Mouse (Mus musculus): ENCODE results near the gene Syp.

Gene Syp

DNA sequence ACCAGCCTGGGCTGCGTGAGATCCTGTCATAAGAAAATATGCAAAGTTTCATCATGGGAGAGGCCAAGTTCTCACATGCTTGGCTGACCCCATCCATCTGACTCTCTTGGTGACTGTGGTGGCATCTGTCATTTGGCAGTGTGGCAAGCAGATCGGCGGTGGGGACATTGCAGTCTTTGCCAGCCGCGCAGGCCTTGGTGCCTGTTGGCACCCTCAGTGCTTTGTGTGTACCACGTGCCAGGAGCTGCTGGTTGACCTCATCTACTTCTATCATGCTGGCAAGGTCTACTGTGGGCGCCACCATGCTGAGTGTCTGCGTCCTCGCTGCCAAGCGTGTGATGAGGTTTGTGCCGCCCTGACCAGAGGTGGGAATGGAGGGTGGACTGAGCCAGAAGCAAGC, 26.5 kb downstream of the Syp start:
- DNase-seq, result peak; percentile 54

DNA sequence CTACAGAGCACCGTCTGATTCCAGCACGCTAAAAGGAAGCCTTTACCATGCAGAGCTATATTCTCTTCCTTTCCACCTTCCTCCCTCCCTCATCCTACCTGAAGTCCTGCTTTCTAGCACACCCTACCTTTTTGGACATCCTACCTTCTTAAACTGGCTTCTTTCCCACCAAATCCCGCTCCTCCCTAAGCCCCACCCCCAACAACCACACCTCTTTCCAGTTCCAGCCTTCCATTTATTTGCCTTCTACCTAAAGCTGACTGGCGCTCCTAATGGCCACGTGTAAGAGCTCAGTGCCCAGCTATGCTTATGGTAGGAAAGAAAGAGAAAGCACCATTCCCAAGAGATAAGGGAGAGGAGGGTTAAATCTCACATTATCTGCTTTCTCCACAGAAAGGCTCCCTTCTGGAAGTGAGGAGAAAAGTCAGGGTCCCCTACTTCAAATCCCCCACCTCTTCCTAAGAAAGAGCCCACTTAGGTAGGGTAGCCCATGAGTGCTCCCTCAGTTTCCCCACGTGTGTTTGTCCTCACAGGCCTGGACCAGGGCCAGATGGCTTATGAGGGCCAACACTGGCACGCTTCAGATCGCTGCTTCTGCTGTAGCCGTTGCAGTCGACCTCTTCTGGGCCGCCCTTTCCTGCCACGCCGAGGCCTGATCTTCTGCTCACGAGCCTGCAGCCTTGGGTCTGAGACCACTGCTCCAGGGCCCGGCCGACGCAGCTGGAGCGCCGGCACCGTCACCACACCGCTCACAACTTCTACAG, 27.6 kb downstream of the Syp start:
- no peak for DNase-seq

DNA sequence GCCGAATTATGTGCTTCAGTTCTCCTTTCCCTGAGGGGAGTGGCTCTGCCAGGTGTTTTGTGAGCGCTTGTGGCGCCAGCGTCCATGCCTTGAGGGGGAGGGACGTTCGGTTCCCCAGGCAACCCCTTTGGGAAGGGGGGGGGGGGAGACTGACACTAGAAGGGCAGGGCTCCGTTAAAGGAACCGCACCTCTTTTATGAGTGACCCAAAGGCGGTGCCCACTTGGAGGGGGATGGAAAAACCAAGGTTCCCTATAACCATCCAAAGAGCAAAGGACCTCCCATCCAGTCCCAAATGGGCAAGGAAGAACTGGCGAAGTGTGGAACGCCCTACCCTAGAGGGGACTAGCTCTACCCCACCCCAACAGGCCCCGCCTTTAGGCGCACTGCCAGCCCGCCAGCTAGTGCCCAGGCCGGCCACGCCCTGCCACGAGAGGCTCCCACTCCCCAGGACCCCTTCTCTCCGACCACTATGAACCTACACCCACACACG, 32.2 kb downstream of the Syp start:
- DNase-seq, result peak; percentile 28

DNA sequence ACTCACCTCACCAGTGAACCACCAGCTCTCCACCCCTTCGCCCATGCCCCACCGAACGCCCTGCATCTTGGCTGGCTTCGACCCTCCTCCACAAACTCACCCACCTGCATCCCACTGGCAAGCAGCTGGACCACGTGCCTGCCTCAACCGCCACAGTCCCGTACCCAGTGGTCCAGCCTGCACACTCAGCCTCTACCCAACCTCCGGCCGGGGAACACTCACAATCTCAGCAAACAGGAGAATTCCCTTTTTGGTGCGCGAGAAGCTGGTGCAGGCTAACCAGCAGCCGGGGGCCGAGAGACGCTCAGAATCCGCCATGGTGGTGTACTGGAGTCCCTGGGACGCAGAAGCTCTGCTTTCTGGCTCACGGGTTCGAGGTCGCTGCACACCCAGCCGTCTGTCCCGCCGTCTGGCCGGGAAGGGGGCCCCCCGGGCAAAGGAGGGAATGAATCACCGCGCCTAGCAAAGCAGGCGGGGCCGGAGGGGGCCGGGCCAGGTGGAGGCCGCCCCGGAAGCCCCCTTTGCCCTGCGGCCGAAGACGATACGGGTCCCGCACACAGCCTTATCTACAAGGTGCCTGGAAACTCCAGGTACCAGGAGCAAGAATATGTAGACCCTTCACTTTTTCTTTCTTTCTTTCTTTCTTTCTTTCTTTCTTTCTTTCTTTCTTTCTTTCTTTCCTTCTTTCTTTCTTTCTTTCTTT, 32.8 kb downstream of the Syp start, which contains the start of gene Plp2:
Plp2 (minus strand) TSS at position 470 of the 703 bp plus-strand sequence.
- DNase-seq, result no peak

- DNase-seq, result no peak
These were observed 34.5 kb downstream of the Syp start for GRCm38 (mm10) chrX:7672739-7673138.

- DNase-seq, result no peak
These were observed 35.5 kb downstream of the Syp start for GRCm38 (mm10) chrX:7673578-7674281.

DNA sequence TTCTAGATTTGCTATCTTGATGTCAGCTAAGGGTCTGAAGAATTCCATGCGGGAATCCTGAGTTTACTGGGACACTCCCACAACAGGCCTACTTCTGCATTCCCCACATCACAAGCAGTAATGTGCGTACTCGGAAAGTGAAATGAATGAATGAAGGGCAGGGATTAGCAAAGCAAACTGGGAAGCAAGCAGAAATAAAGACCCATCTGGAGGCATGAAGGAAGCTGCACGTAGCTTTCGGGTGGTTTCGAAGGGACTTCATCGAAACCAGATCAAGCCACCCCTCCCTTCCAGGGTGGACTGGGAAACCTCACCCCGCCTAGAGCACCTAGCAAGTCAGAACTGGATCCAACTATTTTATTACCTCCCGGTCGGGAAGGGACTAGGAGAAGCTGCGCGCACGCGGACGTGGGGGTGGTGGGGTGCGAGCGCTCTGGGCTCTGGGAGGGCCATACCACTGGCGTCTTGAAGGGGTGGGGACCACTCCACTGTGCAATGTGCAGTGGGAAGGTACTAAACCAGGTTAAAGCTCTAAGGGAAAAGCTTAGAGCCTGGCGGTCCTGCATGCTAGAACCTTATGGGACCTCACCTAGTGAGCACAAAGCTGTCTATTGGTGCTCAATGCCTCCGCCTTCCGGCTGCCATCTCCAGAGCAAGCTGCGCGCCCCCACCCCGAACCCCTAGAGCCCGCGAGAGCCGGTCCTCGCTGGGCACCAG, 36.2 kb downstream of the Syp start:
- DNase-seq, result no peak

DNA sequence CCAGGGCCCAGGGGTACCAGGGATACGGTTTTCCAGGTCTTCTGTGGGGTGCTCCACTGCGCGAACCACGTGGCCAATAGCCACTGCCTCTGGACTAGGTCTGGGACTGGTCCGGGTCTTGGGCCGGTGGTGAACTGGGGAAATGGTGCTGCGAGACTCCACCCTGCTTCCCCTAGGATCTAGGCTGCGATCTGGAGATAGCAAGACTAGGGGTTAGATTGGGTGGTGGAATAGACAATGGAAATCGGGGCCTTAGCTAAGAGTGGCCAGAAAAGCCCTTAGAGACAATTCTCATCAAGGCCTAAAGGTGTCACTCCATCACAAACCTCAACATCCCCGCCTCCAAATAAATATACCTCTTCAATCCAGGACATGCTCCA, 36.7 kb downstream of the Syp start:
- no peak for DNase-seq

DNA sequence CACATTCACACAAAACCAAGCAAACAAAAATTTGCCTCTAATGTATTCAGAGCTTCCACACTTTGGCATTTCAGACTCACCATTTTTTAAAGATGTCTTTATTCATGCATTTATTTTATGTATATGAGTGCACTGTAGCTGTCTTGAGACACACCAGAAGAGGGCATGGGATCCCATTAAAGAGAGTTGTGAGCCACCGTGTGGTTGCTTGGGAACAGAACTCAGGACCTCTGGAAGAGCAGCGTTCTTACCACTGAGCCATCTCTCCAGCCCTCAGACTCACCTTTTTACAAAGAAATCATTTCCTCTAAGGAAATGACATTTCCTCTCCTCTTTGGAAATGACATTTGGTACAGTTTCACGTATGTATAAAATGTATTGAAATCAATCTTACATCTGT, 40.7 kb downstream of the Syp start:
- no peak for DNase-seq

GRCm38 (mm10) chrX:7679405-7680056, 41.3 kb downstream of the Syp start:
- DNase-seq, result peak; percentile 86

DNA sequence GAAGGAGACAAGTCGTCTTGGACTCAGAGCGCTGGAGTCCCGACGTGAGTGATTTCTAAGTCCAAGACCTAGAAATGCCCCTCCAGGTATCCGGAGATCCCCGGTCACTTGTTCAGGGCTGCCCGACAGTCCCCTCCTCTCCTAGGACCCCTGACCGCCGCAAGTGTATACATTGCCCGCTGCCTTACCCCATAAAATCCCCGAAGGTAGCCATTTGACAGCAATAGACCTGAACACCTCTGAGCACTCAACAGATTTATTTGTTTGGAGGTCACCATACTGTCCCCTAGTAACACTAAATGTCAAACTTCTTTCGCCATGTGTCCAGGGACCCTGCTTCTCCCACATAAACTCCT, 41.8 kb downstream of the Syp start:
- DNase-seq, result no peak

DNA sequence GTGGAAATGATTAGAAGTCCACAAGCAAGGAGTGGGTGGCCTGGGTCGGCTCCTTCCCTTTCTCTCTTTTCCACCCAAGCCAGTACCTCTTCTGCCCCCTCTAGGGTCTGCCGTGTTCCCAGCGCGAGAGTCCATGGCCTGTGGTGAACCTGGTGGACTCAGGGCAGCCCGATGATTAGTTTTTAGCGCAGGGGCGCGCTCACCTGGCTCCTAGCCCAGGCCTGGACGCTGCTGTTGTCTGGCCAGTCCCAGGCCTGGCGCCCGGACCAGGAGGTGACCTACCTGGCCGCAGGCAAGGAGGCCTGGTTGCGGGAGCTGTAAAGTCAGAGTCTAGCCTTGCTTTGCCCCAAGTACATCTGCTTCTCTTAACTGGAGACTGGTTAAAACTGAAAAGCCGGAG, 42.6 kb downstream of the Syp start, which contains the start of gene Magix:
Magix (minus strand) TSS at position 388 of the 400 bp plus-strand sequence.
- DNase-seq, result peak; percentile 40

GRCm38 (mm10) chrX:7688321-7688720, 50.0 kb downstream of the Syp start:
- no peak for DNase-seq

DNA sequence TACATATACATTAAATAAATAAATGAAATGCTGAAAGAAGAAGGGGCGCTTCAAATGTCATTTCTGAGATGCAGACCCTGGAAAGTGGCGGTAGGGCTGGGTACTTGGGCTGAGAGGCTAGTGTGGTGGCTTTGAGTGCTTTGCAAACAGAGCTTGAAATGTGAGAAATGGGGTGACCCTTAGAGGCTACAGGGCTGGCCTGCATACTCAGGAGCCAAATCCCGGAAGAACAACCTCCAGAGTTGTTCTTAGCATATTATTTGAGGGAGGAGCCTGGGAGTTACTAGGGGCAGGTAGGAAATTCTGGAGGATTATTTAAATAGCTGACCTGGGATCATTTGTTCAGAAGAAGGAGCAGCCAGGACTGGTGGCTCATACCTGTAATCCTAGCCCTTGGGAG, 52.2 kb downstream of the Syp start:
- DNase-seq, result no peak

DNA sequence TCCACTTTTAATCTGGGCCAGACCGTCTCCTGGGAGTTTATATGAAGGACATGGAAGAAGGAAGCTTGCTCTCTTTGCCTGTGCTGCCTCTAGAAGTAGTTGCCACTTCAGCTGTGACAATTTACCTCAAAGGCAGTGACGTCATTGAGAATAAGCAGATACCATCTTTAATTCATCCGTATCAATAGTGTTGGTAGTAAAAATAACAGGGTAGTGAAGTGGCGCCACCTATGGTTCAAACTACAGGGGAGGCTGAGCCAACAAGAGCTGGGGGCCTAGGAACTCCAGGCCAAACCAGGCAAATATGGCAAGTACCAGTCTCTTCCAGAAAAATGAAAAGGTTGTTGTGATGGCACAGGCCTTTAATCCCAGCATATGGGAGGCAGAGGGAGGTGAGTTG, 54.6 kb downstream of the Syp start:
- DNase-seq, result peak; percentile 32

DNA sequence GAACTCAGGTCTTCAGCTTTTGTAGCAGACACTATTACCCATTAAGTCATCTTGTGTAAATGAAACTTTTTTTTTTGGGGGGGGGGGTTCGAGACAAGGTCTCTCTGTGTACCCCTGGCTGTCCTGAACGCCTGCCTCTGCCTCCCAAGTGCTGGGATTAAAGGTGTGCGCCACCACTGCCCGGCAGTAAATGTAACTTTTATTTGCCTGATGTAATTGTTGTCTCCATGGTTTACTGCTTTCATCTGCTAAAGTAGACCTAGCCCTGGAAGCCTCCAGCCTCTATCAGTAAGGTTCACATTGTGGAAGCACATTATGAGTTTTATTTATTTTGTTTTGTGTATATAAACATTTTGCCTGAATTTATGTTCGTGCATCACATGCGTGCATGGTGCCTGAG, 58.2 kb downstream of the Syp start:
- no peak for DNase-seq

DNA sequence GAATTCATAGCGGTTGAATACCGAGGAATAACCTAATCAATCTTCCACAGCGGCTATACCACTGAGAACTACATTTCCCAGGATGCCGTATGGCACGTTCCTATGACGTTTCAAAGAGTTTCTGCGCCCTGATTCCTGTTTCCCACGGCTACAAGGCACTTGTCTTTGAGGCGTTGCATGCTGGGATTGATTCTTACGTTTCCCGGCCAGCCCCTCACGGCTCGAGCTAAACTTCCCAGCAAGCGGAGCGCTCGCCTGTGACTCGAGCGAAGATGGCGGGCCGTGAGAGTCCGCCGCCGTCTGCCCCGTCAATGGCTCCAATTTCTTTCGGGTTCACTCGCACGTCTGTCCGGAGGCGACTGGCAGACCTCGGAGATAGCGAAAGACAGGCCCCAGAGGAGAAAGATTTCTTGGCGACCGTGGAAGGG, 58.7 kb downstream of the Syp start, which contains the start of gene Gpkow:
Gpkow (plus strand) TSS at position 178 of the 428 bp plus-strand sequence.
- peak; percentile 75 for DNase-seq
